Mouse (Mus musculus) right cerebral cortex, adult 18-20 months (tissue): ENCODE results near the gene Ankrd13c.
"Not testable (repeated sequence)": the region's sequence is repeated elsewhere in the genome, so short reads cannot be mapped to it uniquely, and the experiment has no call there.

Source experiments
- DNase-seq: peaks from one replicate; pipeline ENCODE4 v3.0.0; 2022; ENCODE audit warnings: mixed read lengths

Gene Ankrd13c

GRCm38 (mm10) chr3:157946843-157947358 lies at the start of gene Ankrd13c:
Gene Ankrd13c, plus strand, starts transcription at chr3:157947239.
- DNase-seq: peak; percentile 92

GRCm38 (mm10) chr3:157897645-157898044 lies 49.4 kb upstream of the Ankrd13c start:
- no peak for DNase-seq

- no peak for DNase-seq
Observed at GRCm38 (mm10) chr3:157899986-157900385, 47.1 kb upstream of the Ankrd13c start.

GRCm38 (mm10) chr3:157901721-157902120 lies 45.3 kb upstream of the Ankrd13c start:
- DNase-seq: no peak

- DNase-seq: no peak
Observed at GRCm38 (mm10) chr3:157908166-157908565, 38.9 kb upstream of the Ankrd13c start.

- DNase-seq: no peak
Observed at GRCm38 (mm10) chr3:157910262-157910661, 36.8 kb upstream of the Ankrd13c start.

- no peak for DNase-seq
Observed at GRCm38 (mm10) chr3:157912155-157912554, 34.9 kb upstream of the Ankrd13c start.

- DNase-seq: no peak
Observed at GRCm38 (mm10) chr3:157916336-157916735, 30.7 kb upstream of the Ankrd13c start.

GRCm38 (mm10) chr3:157921376-157921775 lies 25.7 kb upstream of the Ankrd13c start:
- no peak for DNase-seq

GRCm38 (mm10) chr3:157923268-157923835 lies 23.7 kb upstream of the Ankrd13c start:
- no peak for DNase-seq

GRCm38 (mm10) chr3:157924692-157925328 lies 22.2 kb upstream of the Ankrd13c start, which contains the start of gene Cth:
Gene Cth, minus strand, starts transcription at chr3:157925077.
- DNase-seq: peak; percentile 92

GRCm38 (mm10) chr3:157925706-157926510 lies 21.1 kb upstream of the Ankrd13c start:
- no peak for DNase-seq

GRCm38 (mm10) chr3:157926761-157927160 lies 20.3 kb upstream of the Ankrd13c start:
- peak; percentile 4 for DNase-seq

GRCm38 (mm10) chr3:157928731-157929130 lies 18.3 kb upstream of the Ankrd13c start:
- peak; percentile 28 for DNase-seq

GRCm38 (mm10) chr3:157929417-157929816 lies 17.6 kb upstream of the Ankrd13c start:
- DNase-seq: no peak

GRCm38 (mm10) chr3:157931592-157931991 lies 15.4 kb upstream of the Ankrd13c start:
- no peak for DNase-seq

GRCm38 (mm10) chr3:157932074-157932473 lies 15.0 kb upstream of the Ankrd13c start:
- DNase-seq: no peak

- DNase-seq: not testable (repeated sequence)
Observed at GRCm38 (mm10) chr3:157933223-157933622, 13.8 kb upstream of the Ankrd13c start.

- no peak for DNase-seq
Observed at GRCm38 (mm10) chr3:157934301-157934823, 12.7 kb upstream of the Ankrd13c start.

GRCm38 (mm10) chr3:157938585-157938984 lies 8.5 kb upstream of the Ankrd13c start:
- DNase-seq: no peak

GRCm38 (mm10) chr3:157947383-157948280 lies 593 bp downstream of the Ankrd13c start:
- DNase-seq: peak; percentile 24

- DNase-seq: no peak
Observed at GRCm38 (mm10) chr3:157952716-157953115, 5.7 kb downstream of the Ankrd13c start.
